In the genomic region with DNA sequence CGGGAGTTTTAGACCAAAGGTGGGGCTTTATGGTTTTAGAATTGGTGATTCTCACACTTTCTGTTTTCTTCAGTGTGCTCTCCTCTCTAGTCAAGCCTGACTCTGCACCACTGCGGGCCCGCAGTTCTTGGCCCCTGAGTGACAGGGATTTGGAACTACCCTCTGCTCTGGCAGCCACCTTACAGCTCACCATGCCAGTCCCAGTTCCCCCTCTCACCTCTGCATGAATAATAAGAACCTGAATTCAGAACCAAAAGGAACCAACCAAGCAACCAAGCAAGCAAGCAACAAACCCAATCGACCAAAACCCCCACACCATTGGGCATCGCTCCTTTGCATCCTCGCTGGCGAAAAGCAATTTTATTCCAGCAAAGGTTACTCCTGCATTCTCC, we compare ENCODE assay signal across 8 mouse cellular contexts. TPM values are rescaled to one million over a fixed set of nuclear protein-coding genes. Genes with fewer than 3 reads are reported as not detected.
DNase-seq lines count a peak whose midpoint lies in the region; ATAC-seq lines count a peak whose summit lies in the region.

No protein-coding gene starts in this region.

- DNase-seq in cerebellum, adult 8-10 months: no peak
- no peak for DNase-seq in neural tube, embryonic 11.5 days (ENCODE audit: low spot score)
- no peak for DNase-seq in neural tube, embryonic 10.5 days (ENCODE audit: extremely low spot score, low spot score)
- peak; percentile 60 for DNase-seq in splenic B cell, adult 2 months (ENCODE audit: low read depth, low spot score)
- no peak for DNase-seq in adrenal gland, adult 2 months
- DNase-seq in layer of hippocampus, adult 18-20 months (ENCODE audit: low spot score in 2 of 2): no peak

- 18% methylated on average over 7 of the region's 7 CpGs for WGBS in neural tube, embryonic 11.5 days
- 14% methylated on average over 7 of the region's 7 CpGs for WGBS in limb, embryonic 13.5 days

- H3K4me2 ChIP-seq in neural tube, embryonic 11.5 days (ENCODE audit: low read depth): peak overlapping the region; percentile 71
- peak overlapping the region; percentile 85 for H3K4me2 ChIP-seq in limb, embryonic 13.5 days (replicated peaks)

- H3K27me3 ChIP-seq in neural tube, embryonic 11.5 days (ENCODE audit: control insufficient read depth, insufficient read depth, low read length): no peaks in the 10 kb centered on the region
- H3K27me3 ChIP-seq in limb, embryonic 13.5 days: no peaks in the 10 kb centered on the region
- no peaks in the 10 kb centered on the region for H3K27me3 ChIP-seq in splenic B cell, adult 2 months (ENCODE audit: control insufficient read depth, insufficient read depth, low read length, poor library complexity, severe bottlenecking)

- H3K4me3 ChIP-seq in neural tube, embryonic 11.5 days (ENCODE audit: low read depth, low read length): peak overlapping the region; percentile 75
- H3K4me3 ChIP-seq in limb, embryonic 13.5 days: peak overlapping the region; percentile 85

- ATAC-seq in cerebellum, adult (ENCODE audit: insufficient number of reproducible peaks, low FRiP score, low TSS enrichment): peak; percentile 23; the same call in 1 of the 2 replicates
- ATAC-seq in neural tube, embryonic 11.5 days (ENCODE audit: insufficient read depth, low FRiP score, low TSS enrichment): peak; percentile 43; the same call in 1 of the 2 replicates
- ATAC-seq in limb, embryonic 13.5 days (ENCODE audit: low FRiP score, low read depth): no peak; the same call in 1 of the 2 replicates

- H3K36me3 ChIP-seq in neural tube, embryonic 11.5 days (ENCODE audit: control insufficient read depth, insufficient read depth, low read length): no peaks in the 10 kb centered on the region
- no peaks in the 10 kb centered on the region for H3K36me3 ChIP-seq in limb, embryonic 13.5 days
- H3K36me3 ChIP-seq in splenic B cell, adult 2 months (ENCODE audit: control insufficient read depth, insufficient read depth, low read length, poor library complexity, severe bottlenecking): no peaks in the 10 kb centered on the region

- 0 out of 2 replicates have a peak, but pooled peaks cover 2% of the 10 kb centered on the region for H3K4me1 ChIP-seq in neural tube, embryonic 11.5 days (ENCODE audit: control insufficient read depth, insufficient read depth, low read length)
- H3K4me1 ChIP-seq in limb, embryonic 13.5 days: peaks cover 13% of the 10 kb centered on the region; the same call in 1 of the 2 replicates

- peak overlapping the region; percentile 74; the same call in 1 of the 2 replicates for H3K9ac ChIP-seq in neural tube, embryonic 11.5 days (ENCODE audit: low read length)
- H3K9ac ChIP-seq in limb, embryonic 13.5 days: no peak overlapping the region; the same call in 1 of the 2 replicates

- no peak overlapping the region for H3K27ac ChIP-seq in neural tube, embryonic 11.5 days (ENCODE audit: low read depth, low read length)
- no peak overlapping the region for H3K27ac ChIP-seq in limb, embryonic 13.5 days

- H3K9me3 ChIP-seq in neural tube, embryonic 11.5 days (ENCODE audit: control insufficient read depth, low read length): no peaks in the 10 kb centered on the region
- no peaks in the 10 kb centered on the region for H3K9me3 ChIP-seq in limb, embryonic 13.5 days

RNA-seq across cellular contexts. Expression of gene Herc3, which starts 0.4 kb away (rescaled TPM):
- polyA plus RNA-seq in neural tube, embryonic 11.5 days (2014; fragmentation: Nextera tagmentation; extraction: Ambion mirVana): 7.7 and 8.9 TPM in 2 replicates
- 7.5 and 8.1 TPM in 2 replicates for polyA plus RNA-seq in limb, embryonic 13.5 days (2015; fragmentation: Nextera tagmentation; extraction: Ambion mirVana)
- total RNA-seq in adrenal gland, adult 2 months (2021): 10 to 100 TPM; 15.5 to 19.1 TPM
- 14.3 and 18.3 TPM in 2 replicates for polyA plus RNA-seq in adrenal gland, adult 2 months (2012; rRNA removed)
- 100 to 1,000 TPM; 225 to 235 TPM for total RNA-seq in layer of hippocampus, adult 18-20 months (2021)
